Mouse (Mus musculus) megakaryocyte, embryonic 14.5 days (primary cell): ENCODE measurements around the gene Rapgef4.

ENCODE experiments used
- FLI1 ChIP-seq: IDR thresholded peaks from 2 replicates; pipeline ENCODE4 v1.6.1; 2012; ENCODE audit warnings: low read length, inconsistent platforms, mixed read lengths
- GATA1 ChIP-seq: IDR thresholded peaks from 3 replicates; pipeline ENCODE4 v1.6.1; 2012; ENCODE audit warnings: mixed read lengths, low read length, inconsistent platforms, borderline replicate concordance

GRCm38 (mm10) chr2:72002843-72003370, 21.9 kb downstream of the Rapgef4 start:
- TF ChIP-seq GATA1: no peak
- no peak for TF ChIP-seq FLI1
